25 mouse cellular contexts compared by ENCODE assay signal in genomic region chr15:38159161-38159560, GRCm38 (mm10).
A peak's percentile ranks its signal among the peaks of the same experiment; 100 is the strongest.
DNase-seq lines count a peak whose midpoint lies in the region; ATAC-seq and TF ChIP-seq lines count a peak whose summit lies in the region.
"Had no signal": no experiment of that assay in that cellular context is flagged by ENCODE, and none has a peak within 500 bp of the region (broad histone marks: within the 10 kb centered on the region; RNA-seq: fewer than 3 reads in every experiment).

No protein-coding gene starts in this region.

- no peak overlapping the region for H3K4me2 ChIP-seq in forebrain, postnatal 0 days (ENCODE audit: low read depth)
- H3K4me2 ChIP-seq in forebrain, embryonic 14.5 days (ENCODE audit: low read length): no peak overlapping the region
- H3K4me2 ChIP-seq: embryonic facial prominence, embryonic 13.5 days; embryonic facial prominence, embryonic 15.5 days; forebrain, embryonic 12.5 days; forebrain, embryonic 15.5 days had no signal

- H3K27me3 ChIP-seq in forebrain, postnatal 0 days (ENCODE audit: insufficient read depth, low read length): no peaks in the 10 kb centered on the region
- H3K27me3 ChIP-seq in forebrain, embryonic 14.5 days (replicated peaks; ENCODE audit: control insufficient read depth, insufficient read depth, low read length): no peaks in the 10 kb centered on the region
- H3K27me3 ChIP-seq: embryonic facial prominence, embryonic 13.5 days; embryonic facial prominence, embryonic 15.5 days; forebrain, embryonic 12.5 days; forebrain, embryonic 15.5 days; Patski had no signal

- WGBS in forebrain, postnatal 0 days: 36% methylated on average over 2 of the region's 2 CpGs
- 61% methylated on average over 2 of the region's 2 CpGs for WGBS in forebrain, embryonic 14.5 days

- H3K36me3 ChIP-seq in forebrain, postnatal 0 days (ENCODE audit: insufficient read depth): no peaks in the 10 kb centered on the region
- H3K36me3 ChIP-seq in forebrain, embryonic 14.5 days (ENCODE audit: control insufficient read depth, insufficient read depth, low read length): no peaks in the 10 kb centered on the region
- H3K36me3 ChIP-seq: embryonic facial prominence, embryonic 13.5 days; embryonic facial prominence, embryonic 15.5 days; forebrain, embryonic 10.5 days; forebrain, embryonic 12.5 days; forebrain, embryonic 15.5 days had no signal

- no peaks in the 10 kb centered on the region for H3K9me3 ChIP-seq in forebrain, postnatal 0 days (ENCODE audit: low read length)
- H3K9me3 ChIP-seq in forebrain, embryonic 14.5 days (replicated peaks; ENCODE audit: control insufficient read depth, low read length): no peaks in the 10 kb centered on the region
- H3K9me3 ChIP-seq: embryonic facial prominence, embryonic 13.5 days; embryonic facial prominence, embryonic 15.5 days; forebrain, embryonic 10.5 days; forebrain, embryonic 12.5 days; forebrain, embryonic 15.5 days had no signal

- H3K4me3 ChIP-seq in forebrain, postnatal 0 days (ENCODE audit: low read depth, low read length): no peak overlapping the region
- no peak overlapping the region for H3K4me3 ChIP-seq in forebrain, embryonic 14.5 days (ENCODE audit: low read depth, low read length)
- no peak overlapping the region for H3K4me3 ChIP-seq in layer of hippocampus, adult 2 months
- H3K4me3 ChIP-seq: embryonic facial prominence, embryonic 13.5 days; embryonic facial prominence, embryonic 15.5 days; erythroblast, embryonic 14.5 days; forebrain, embryonic 10.5 days; forebrain, embryonic 12.5 days; forebrain, embryonic 15.5 days had no signal

- H3K4me1 ChIP-seq in forebrain, postnatal 0 days (ENCODE audit: insufficient read depth): no peaks in the 10 kb centered on the region
- no peaks in the 10 kb centered on the region for H3K4me1 ChIP-seq in forebrain, embryonic 14.5 days (ENCODE audit: control insufficient read depth, insufficient read depth, low read length)
- H3K4me1 ChIP-seq: embryonic facial prominence, embryonic 13.5 days; embryonic facial prominence, embryonic 15.5 days; forebrain, embryonic 10.5 days; forebrain, embryonic 12.5 days; forebrain, embryonic 15.5 days had no signal

- H3K27ac ChIP-seq in forebrain, postnatal 0 days (ENCODE audit: low read depth, low read length): no peak overlapping the region
- no peak overlapping the region for H3K27ac ChIP-seq in forebrain, embryonic 14.5 days (ENCODE audit: low read depth, low read length)
- H3K27ac ChIP-seq in layer of hippocampus, adult 2 months: peak overlapping the region; percentile 59; the same call in 1 of the 2 replicates
- H3K27ac ChIP-seq: embryonic facial prominence, embryonic 13.5 days; embryonic facial prominence, embryonic 15.5 days; forebrain, embryonic 10.5 days; forebrain, embryonic 12.5 days; forebrain, embryonic 15.5 days had no signal

- H3K9ac ChIP-seq in forebrain, postnatal 0 days: no peak overlapping the region
- H3K9ac ChIP-seq in forebrain, embryonic 14.5 days (ENCODE audit: low read length): no peak overlapping the region
- H3K9ac ChIP-seq: embryonic facial prominence, embryonic 13.5 days; embryonic facial prominence, embryonic 15.5 days; forebrain, embryonic 12.5 days; forebrain, embryonic 15.5 days had no signal

- TF ChIP-seq CTCF in forebrain, postnatal 0 days (IDR thresholded peaks at IDR 0.05; ENCODE audit: low read depth): no peak
- no peak for TF ChIP-seq CTCF in layer of hippocampus, adult 2 months (conservative IDR thresholded peaks at IDR 0.05)

- no peak for DNase-seq in forebrain, postnatal 0 days
- no peak for DNase-seq in forebrain, embryonic 14.5 days (ENCODE audit: low spot score)
- DNase-seq in layer of hippocampus, adult 2 months (ENCODE audit: low spot score in 2 of 2): no peak
- DNase-seq in layer of hippocampus, postnatal 36 days: no peak
- peak; percentile 53 for DNase-seq in A20 (ENCODE audit: low read depth, low spot score)
- DNase-seq in brain, adult 2 months (ENCODE audit: low read depth, low spot score): peak; percentile 37
- DNase-seq in kidney, postnatal 25 days: no peak
- DNase-seq: adrenal gland, adult 8-10 months; adrenal gland, postnatal 14 days; adrenal gland, postnatal 36 days; cerebellum, adult 11 months; cerebellum, adult 18-20 months; cerebellum, adult 8-10 months; cerebellum, adult 9-11 months; cerebellum, postnatal 14 days; cerebellum, postnatal 36 days; embryo, embryonic 11 days had no signal

- peak; percentile 56; the same call in 1 of the 2 replicates for ATAC-seq in forebrain, postnatal 0 days
- no peak for ATAC-seq in forebrain, embryonic 14.5 days
- ATAC-seq: activated CD4-positive, CD25-positive, alpha-beta regulatory T cell, adult 4 months; forebrain, embryonic 15.5 days; Patski had no signal

Comparison
In these comparisons a context has a peak if more than half of its experiments do, and no peak if none do; other contexts are left out.
1. DNase-seq: peak in A20 (single experiment) and brain, adult 2 months (single experiment); none in forebrain, postnatal 0 days (single experiment), forebrain, embryonic 14.5 days (single experiment), layer of hippocampus, adult 2 months (0 of 2), layer of hippocampus, postnatal 36 days (0 of 2) and kidney, postnatal 25 days (0 of 2).